Mouse (Mus musculus) bone marrow macrophage, adult 2 months (primary cell): ENCODE results near the gene Cyp26a1. TPM values are rescaled to one million over a fixed set of nuclear protein-coding genes. Genes with fewer than 3 reads are reported as not detected.

ENCODE experiments used
- H3K27ac ChIP-seq: 2 replicates; pipeline ENCODE4 v1.5.1; 2012; ENCODE audit warnings: low read depth, low read length; ENCODE audit not compliant: insufficient read depth
- H3K4me1 ChIP-seq: 2 replicates; pipeline ENCODE4 v1.6.1; 2012; ENCODE audit warnings: low read length; ENCODE audit not compliant: control insufficient read depth, insufficient read depth
- H3K4me3 ChIP-seq: 2 replicates; pipeline ENCODE4 v1.5.1; 2012; ENCODE audit warnings: mild to moderate bottlenecking, low read length, moderate library complexity; ENCODE audit not compliant: insufficient read depth
- CTCF ChIP-seq: IDR thresholded peaks from 2 replicates; pipeline ENCODE4 v1.5.1; 2012; ENCODE audit warnings: low read depth, mild to moderate bottlenecking, low read length, moderate library complexity
- POLR2A ChIP-seq: IDR thresholded peaks from 2 replicates; pipeline ENCODE4 v1.6.1; 2012; ENCODE audit warnings: mild to moderate bottlenecking, low read depth, low read length, borderline replicate concordance
- polyA plus RNA-seq: library from polyadenylated mRNA; stranded (reverse); fragments of >200 nt; gene quantifications from 2 replicates; pipeline ENCODE4 v1.2.4, GENCODE M21; 2012; ENCODE audit not compliant: missing spikeins, insufficient read depth, insufficient read length

Cyp26a1 gene
- polyA plus RNA-seq, 1 experiment, result not detected

- H3K27ac ChIP-seq, result no peak overlapping the region
- H3K4me1 ChIP-seq, result peaks cover 15% of the 10 kb centered on the region
- H3K4me3 ChIP-seq, result no peak overlapping the region
- TF ChIP-seq CTCF, result no peak
Observed at GRCm38 (mm10) chr19:37686347-37686746, 11.3 kb upstream of the Cyp26a1 start.

GRCm38 (mm10) chr19:37686941-37687850 lies 10.4 kb upstream of the Cyp26a1 start:
- H3K4me3 ChIP-seq, result no peak overlapping the region
- TF ChIP-seq POLR2A, result no peak
- TF ChIP-seq CTCF, result no peak
- no peak overlapping the region for H3K27ac ChIP-seq
- H3K4me1 ChIP-seq, result peaks cover 18% of the 10 kb centered on the region

- peaks cover 23% of the 10 kb centered on the region for H3K4me1 ChIP-seq
- H3K4me3 ChIP-seq, result no peak overlapping the region; the same call in 1 of the 2 replicates
- peak overlapping the region; percentile 88 for H3K27ac ChIP-seq
- TF ChIP-seq POLR2A (no peak), CTCF (no peak)
Observed at GRCm38 (mm10) chr19:37689478-37689877, 8.1 kb upstream of the Cyp26a1 start.

- Histone ChIP-seq H3K27ac (no peak overlapping the region), H3K4me3 (no peak overlapping the region), H3K4me1 (peaks cover 23% of the 10 kb centered on the region)
- TF ChIP-seq CTCF (no peak), POLR2A (no peak)
Observed at GRCm38 (mm10) chr19:37690716-37691115, 6.9 kb upstream of the Cyp26a1 start.

- no peak for TF ChIP-seq CTCF
- TF ChIP-seq POLR2A, result no peak
Observed at GRCm38 (mm10) chr19:37692879-37693278, 4.7 kb upstream of the Cyp26a1 start.

GRCm38 (mm10) chr19:37695146-37695545 lies 2.5 kb upstream of the Cyp26a1 start:
- no peak for TF ChIP-seq CTCF
- TF ChIP-seq POLR2A, result no peak
- H3K4me3 ChIP-seq, result no peak overlapping the region
- no peak overlapping the region for H3K27ac ChIP-seq
- H3K4me1 ChIP-seq, result peaks cover 15% of the 10 kb centered on the region

More at GRCm38 (mm10) chr19:37692879-37693278, 4.7 kb upstream of the Cyp26a1 start:
- peaks cover 30% of the 10 kb centered on the region for H3K4me1 ChIP-seq
- H3K27ac ChIP-seq, result no peak overlapping the region
- peak overlapping the region; percentile 51 for H3K4me3 ChIP-seq

- TF ChIP-seq POLR2A (no peak), CTCF (no peak)
- Histone ChIP-seq H3K4me1 (peaks cover 14% of the 10 kb centered on the region), H3K4me3 (peak overlapping the region; percentile 55), H3K27ac (no peak overlapping the region)
Observed at GRCm38 (mm10) chr19:37695762-37696602, 1.6 kb upstream of the Cyp26a1 start.

GRCm38 (mm10) chr19:37696603-37697334 lies 829 bp upstream of the Cyp26a1 start:
- Histone ChIP-seq H3K4me1 (peaks cover 14% of the 10 kb centered on the region), H3K27ac (no peak overlapping the region), H3K4me3 (peak overlapping the region; percentile 55)
- TF ChIP-seq CTCF (no peak), POLR2A (no peak)

GRCm38 (mm10) chr19:37697335-37697636 lies 312 bp upstream of the Cyp26a1 start:
- H3K4me1 ChIP-seq, result peaks cover 11% of the 10 kb centered on the region
- H3K27ac ChIP-seq, result no peak overlapping the region
- TF ChIP-seq CTCF (no peak), POLR2A (no peak)
- H3K4me3 ChIP-seq, result peak overlapping the region; percentile 55
